Comparison of ENCODE assay signal across 22 mouse cellular contexts in the genomic region with DNA sequence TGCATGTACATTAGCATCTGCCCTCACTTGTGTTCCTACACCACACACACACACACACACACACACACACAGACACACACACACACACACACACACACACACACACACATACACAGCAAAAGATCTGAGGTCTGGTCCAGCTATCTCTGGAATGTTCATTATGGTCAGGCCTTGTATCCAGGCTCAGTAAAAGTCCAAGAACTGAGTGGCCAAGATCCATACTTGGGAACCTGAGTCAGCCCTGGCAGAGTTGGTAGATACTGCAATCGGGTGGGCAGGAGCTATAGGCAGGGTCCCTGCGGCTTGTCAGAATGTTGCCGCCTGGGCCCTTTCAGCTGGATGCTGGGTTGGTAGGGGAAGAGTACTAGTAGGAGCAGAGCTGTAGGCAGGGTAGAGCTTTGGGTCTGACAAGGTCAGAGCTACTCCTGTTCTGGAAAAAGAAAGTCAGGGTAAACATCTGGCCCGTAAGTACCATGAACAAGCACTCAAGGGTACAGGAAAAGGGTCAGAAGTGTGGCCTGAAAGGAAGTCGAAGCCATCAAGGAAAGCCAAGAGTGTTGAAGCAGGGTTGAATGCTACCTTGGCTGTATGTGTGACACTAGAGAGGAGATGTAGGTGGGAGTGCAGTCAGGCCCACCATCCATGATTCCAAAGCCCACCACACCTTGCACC.
"Had no signal": no experiment of that assay in that cellular context is flagged by ENCODE, and none has a peak within 500 bp of the region (broad histone marks: within the 10 kb centered on the region; RNA-seq: fewer than 3 reads in every experiment).

No protein-coding gene starts in this region.

- H3K4me1 ChIP-seq: liver, embryonic 12.5 days; liver, embryonic 15.5 days; midbrain, embryonic 15.5 days had no signal

- H3K36me3 ChIP-seq: limb, embryonic 10.5 days; limb, embryonic 13.5 days; liver, embryonic 12.5 days; liver, embryonic 15.5 days; midbrain, embryonic 10.5 days; midbrain, embryonic 15.5 days; neural tube, embryonic 13.5 days had no signal

- DNase-seq: kidney, adult 18-20 months; kidney, adult 9 months; kidney, postnatal 25 days; layer of hippocampus, adult 9-11 months; liver; lung, embryonic 14.5 days; retina, postnatal 1 day; right cerebral cortex, postnatal 4 days; thymus, adult 2 months; thymus, postnatal 14 days; thymus, postnatal 4 days had no signal

- H3K27ac ChIP-seq: layer of hippocampus, adult 2 months; limb, embryonic 10.5 days; limb, embryonic 13.5 days; liver, embryonic 12.5 days; liver, embryonic 15.5 days; midbrain, embryonic 10.5 days; midbrain, embryonic 15.5 days; neural tube, embryonic 13.5 days; stomach, postnatal 0 days had no signal

- H3K9ac ChIP-seq: limb, embryonic 13.5 days; liver, embryonic 12.5 days; liver, embryonic 15.5 days; lung, embryonic 14.5 days; midbrain, embryonic 15.5 days; neural tube, embryonic 13.5 days had no signal

- H3K9me3 ChIP-seq: limb, embryonic 10.5 days; limb, embryonic 13.5 days; liver, embryonic 12.5 days; liver, embryonic 15.5 days; megakaryocyte, embryonic 14.5 days; midbrain, embryonic 10.5 days; midbrain, embryonic 15.5 days; neural tube, embryonic 13.5 days had no signal

- H3K27me3 ChIP-seq: limb, embryonic 13.5 days; liver, embryonic 12.5 days; liver, embryonic 15.5 days; midbrain, embryonic 15.5 days; neural tube, embryonic 13.5 days had no signal

- ATAC-seq: intestine, embryonic 16.5 days; liver, embryonic 12.5 days; midbrain, embryonic 15.5 days had no signal

- H3K4me2 ChIP-seq: limb, embryonic 13.5 days; liver, embryonic 12.5 days; liver, embryonic 15.5 days; lung, embryonic 14.5 days; midbrain, embryonic 15.5 days; neural tube, embryonic 13.5 days had no signal

- H3K4me3 ChIP-seq: layer of hippocampus, adult 2 months; limb, embryonic 10.5 days; limb, embryonic 13.5 days; liver, embryonic 12.5 days; liver, embryonic 15.5 days; megakaryocyte, embryonic 14.5 days; midbrain, embryonic 10.5 days; midbrain, embryonic 15.5 days; neural tube, embryonic 13.5 days had no signal
